Mouse (Mus musculus): ENCODE measurements around the gene Gltp. TPM values are rescaled to one million over a fixed set of nuclear protein-coding genes. Genes with fewer than 3 reads are reported as not detected.

Gltp gene
- total and polyA plus RNA-seq, 2 experiments from 2014 or later: 51.0 to 55.0 TPM

- Histone ChIP-seq H3K36me3 (ENCODE audit: insufficient read depth, low read length) (peaks cover 40% of the 10 kb centered on the region), H3K4me3 (ENCODE audit: low read length) (no peak overlapping the region), H3K4me2 (ENCODE audit: low read depth, low read length) (no peak overlapping the region), H3K27ac (peak overlapping the region; percentile 17; the same call in 1 of the 2 replicates), H3K4me1 (ENCODE audit: insufficient read depth, low read length) (no peaks in the 10 kb centered on the region), H3K9me3 (ENCODE audit: low read length) (no peaks in the 10 kb centered on the region), H3K27me3 (ENCODE audit: insufficient read depth, low read length) (no peaks in the 10 kb centered on the region), H3K9ac (replicated peaks; ENCODE audit: low read length) (no peak overlapping the region)
- DNase-seq (ENCODE audit: low spot score) (peak; percentile 16), ATAC-seq (no peak)
- WGBS: 66% methylated on average over 13 of the region's 13 CpGs
- TF ChIP-seq CTCF (IDR thresholded peaks at IDR 0.05; ENCODE audit: low read depth): no peak
Observed at GRCm38 (mm10) chr5:114718483-114718882, 27.7 kb upstream of the Gltp start.

- H3K36me3 ChIP-seq (ENCODE audit: insufficient read depth, low read length): peaks cover 45% of the 10 kb centered on the region
- DNase-seq (ENCODE audit: low spot score): no peak
- no peaks in the 10 kb centered on the region for H3K27me3 ChIP-seq (ENCODE audit: insufficient read depth, low read length)
- H3K27ac ChIP-seq: peak overlapping the region; percentile 17; the same call in 1 of the 2 replicates
- 86% methylated on average over 8 of the region's 8 CpGs for WGBS
- H3K9me3 ChIP-seq (ENCODE audit: low read length): no peaks in the 10 kb centered on the region
- H3K4me1 ChIP-seq (ENCODE audit: insufficient read depth, low read length): no peaks in the 10 kb centered on the region
- no peak overlapping the region for H3K4me3 ChIP-seq (ENCODE audit: low read length)
- no peak for ATAC-seq
- no peak overlapping the region for H3K4me2 ChIP-seq (ENCODE audit: low read depth, low read length)
- no peak overlapping the region for H3K9ac ChIP-seq (replicated peaks; ENCODE audit: low read length)
- TF ChIP-seq CTCF (IDR thresholded peaks at IDR 0.05; ENCODE audit: low read depth): no peak
Observed at GRCm38 (mm10) chr5:114717937-114718336, 27.2 kb upstream of the Gltp start.

GRCm38 (mm10) chr5:114717292-114717691 lies 26.5 kb upstream of the Gltp start:
- Histone ChIP-seq H3K27me3 (ENCODE audit: insufficient read depth, low read length) (no peaks in the 10 kb centered on the region), H3K4me2 (ENCODE audit: low read depth, low read length) (no peak overlapping the region), H3K4me1 (ENCODE audit: insufficient read depth, low read length) (no peaks in the 10 kb centered on the region), H3K9ac (replicated peaks; ENCODE audit: low read length) (no peak overlapping the region), H3K9me3 (ENCODE audit: low read length) (no peaks in the 10 kb centered on the region), H3K4me3 (ENCODE audit: low read length) (no peak overlapping the region), H3K36me3 (ENCODE audit: insufficient read depth, low read length) (peaks cover 47% of the 10 kb centered on the region), H3K27ac (no peak overlapping the region)
- TF ChIP-seq CTCF (IDR thresholded peaks at IDR 0.05; ENCODE audit: low read depth): no peak
- 89% methylated on average over 12 of the region's 12 CpGs for WGBS
- DNase-seq (ENCODE audit: low spot score) (no peak), ATAC-seq (no peak)

GRCm38 (mm10) chr5:114714551-114714950 lies 23.8 kb upstream of the Gltp start:
- no peak overlapping the region for H3K27ac ChIP-seq
- no peak for TF ChIP-seq CTCF (IDR thresholded peaks at IDR 0.05; ENCODE audit: low read depth)
- no peaks in the 10 kb centered on the region for H3K4me1 ChIP-seq (ENCODE audit: insufficient read depth, low read length)
- H3K9ac ChIP-seq (replicated peaks; ENCODE audit: low read length): no peak overlapping the region
- ATAC-seq: no peak
- no peaks in the 10 kb centered on the region for H3K27me3 ChIP-seq (ENCODE audit: insufficient read depth, low read length)
- peaks cover 44% of the 10 kb centered on the region for H3K36me3 ChIP-seq (ENCODE audit: insufficient read depth, low read length)
- DNase-seq (ENCODE audit: low spot score): no peak
- H3K4me3 ChIP-seq (ENCODE audit: low read length): no peak overlapping the region
- WGBS: 87% methylated on average over 18 of the region's 18 CpGs
- no peak overlapping the region for H3K4me2 ChIP-seq (ENCODE audit: low read depth, low read length)
- H3K9me3 ChIP-seq (ENCODE audit: low read length): no peaks in the 10 kb centered on the region

GRCm38 (mm10) chr5:114709357-114709756 lies 18.6 kb upstream of the Gltp start:
- Histone ChIP-seq H3K9ac (replicated peaks; ENCODE audit: low read length) (no peak overlapping the region), H3K9me3 (ENCODE audit: low read length) (no peaks in the 10 kb centered on the region), H3K4me1 (ENCODE audit: insufficient read depth, low read length) (peaks cover 7% of the 10 kb centered on the region; the same call in 1 of the 2 replicates), H3K36me3 (ENCODE audit: insufficient read depth, low read length) (peaks cover 23% of the 10 kb centered on the region; the same call in 1 of the 2 replicates), H3K27me3 (ENCODE audit: insufficient read depth, low read length) (no peaks in the 10 kb centered on the region), H3K4me3 (ENCODE audit: low read length) (no peak overlapping the region), H3K4me2 (ENCODE audit: low read depth, low read length) (no peak overlapping the region), H3K27ac (no peak overlapping the region)
- ATAC-seq (no peak), DNase-seq (ENCODE audit: low spot score) (no peak)
- TF ChIP-seq CTCF (IDR thresholded peaks at IDR 0.05; ENCODE audit: low read depth): no peak
- WGBS: 90% methylated on average over 21 of the region's 21 CpGs

- peak; percentile 19; the same call in 1 of the 2 replicates for ATAC-seq
- peak overlapping the region; percentile 61; the same call in 1 of the 2 replicates for H3K9ac ChIP-seq (replicated peaks; ENCODE audit: low read length)
- H3K4me2 ChIP-seq (ENCODE audit: low read depth, low read length): peak overlapping the region; percentile 83
- no peaks in the 10 kb centered on the region for H3K27me3 ChIP-seq (ENCODE audit: insufficient read depth, low read length)
- DNase-seq (ENCODE audit: low spot score): no peak
- H3K4me1 ChIP-seq (ENCODE audit: insufficient read depth, low read length): peaks cover 7% of the 10 kb centered on the region; the same call in 1 of the 2 replicates
- no peaks in the 10 kb centered on the region for H3K9me3 ChIP-seq (ENCODE audit: low read length)
- H3K4me3 ChIP-seq (ENCODE audit: low read length): peak overlapping the region; percentile 77
- TF ChIP-seq CTCF (IDR thresholded peaks at IDR 0.05; ENCODE audit: low read depth): no peak
- H3K36me3 ChIP-seq (ENCODE audit: insufficient read depth, low read length): peaks cover 18% of the 10 kb centered on the region; the same call in 1 of the 2 replicates
- WGBS: 40% methylated on average over 15 of the region's 15 CpGs
- H3K27ac ChIP-seq: no peak overlapping the region
Observed at GRCm38 (mm10) chr5:114708491-114708890, 17.7 kb upstream of the Gltp start.

- Histone ChIP-seq H3K9ac (replicated peaks; ENCODE audit: low read length) (peak within 1 kb of the TSS; percentile 61), H3K27me3 (ENCODE audit: insufficient read depth, low read length) (no peaks in the 10 kb centered on the region), H3K4me1 (ENCODE audit: insufficient read depth, low read length) (peaks cover 7% of the 10 kb centered on the region; the same call in 1 of the 2 replicates), H3K9me3 (ENCODE audit: low read length) (no peaks in the 10 kb centered on the region), H3K4me3 (ENCODE audit: low read length) (peak within 1 kb of the TSS; percentile 77), H3K36me3 (ENCODE audit: insufficient read depth, low read length) (peaks cover 12% of the 10 kb centered on the region; the same call in 1 of the 2 replicates), H3K27ac (no peak within 1 kb of the TSS), H3K4me2 (ENCODE audit: low read depth, low read length) (peak within 1 kb of the TSS; percentile 83)
- WGBS: 3% methylated on average over 49 of the region's 49 CpGs
- DNase-seq (ENCODE audit: low spot score): peak; percentile 97
- peak; percentile 87 for ATAC-seq
- TF ChIP-seq CTCF (IDR thresholded peaks at IDR 0.05; ENCODE audit: low read depth): peak; percentile 88
Observed at GRCm38 (mm10) chr5:114707265-114708068, 16.7 kb upstream of the Gltp start, which contains the start of gene Tchp. Gene Tchp, plus strand, starts transcription at chr5:114707760.
